Mouse (Mus musculus) kidney, postnatal 0 days (tissue): Measurements from ENCODE around the gene Gm44. TPM values are rescaled to one million over a fixed set of nuclear protein-coding genes. Genes with fewer than 3 reads are reported as not detected.
"Not testable (repeated sequence)": the region's sequence is repeated elsewhere in the genome, so short reads cannot be mapped to it uniquely, and the experiment has no call there.

Experiments
- ATAC-seq: fragments of 200-750 bp; cut with Nextera tagmentation; replicated peaks from 2 replicates; pipeline ENCODE4 v1.8.0; 2017; ENCODE audit warnings: low read depth, moderate number of reproducible peaks, moderate TSS enrichment, moderate library complexity; ENCODE audit not compliant: low FRiP score
- DNase-seq: peaks from one replicate; pipeline ENCODE4 v3.0.0-alpha.2; 2016; ENCODE audit warnings: low spot score
- H3K27ac ChIP-seq: fragments of 300-500 bp; sonication (generic); 2 replicates; pipeline ENCODE4 v1.5.1; 2014; ENCODE audit warnings: mild to moderate bottlenecking
- H3K27me3 ChIP-seq: fragments of 300-500 bp; sonication (generic); 2 replicates; pipeline ENCODE4 v1.6.1; 2014; ENCODE audit warnings: low read length, mixed read lengths; ENCODE audit not compliant: insufficient read depth
- H3K36me3 ChIP-seq: fragments of 300-500 bp; sonication (generic); 2 replicates; pipeline ENCODE4 v1.6.1; 2014; ENCODE audit warnings: low read length, mixed read lengths; ENCODE audit not compliant: insufficient read depth
- H3K4me1 ChIP-seq: fragments of 300-500 bp; sonication (generic); replicated peaks from 2 replicates; pipeline ENCODE4 v1.6.1; 2014; ENCODE audit warnings: antibody characterized with exemption, low read length, mixed read lengths; ENCODE audit not compliant: insufficient read depth
- H3K4me2 ChIP-seq: fragments of 300-500 bp; sonication (generic); 2 replicates; pipeline ENCODE4 v1.6.1; 2014; ENCODE audit warnings: mild to moderate bottlenecking, low read length, moderate library complexity, mixed read lengths
- H3K4me3 ChIP-seq: fragments of 300-500 bp; sonication (generic); replicated peaks from 2 replicates; pipeline ENCODE4 v1.5.1; 2014; ENCODE audit warnings: low read depth, low read length
- H3K9ac ChIP-seq: fragments of 300-500 bp; sonication (generic); 2 replicates; pipeline ENCODE4 v1.6.1; 2014; ENCODE audit warnings: low read depth, low read length
- H3K9me3 ChIP-seq: fragments of 300-500 bp; sonication (generic); replicated peaks from 2 replicates; pipeline ENCODE4 v1.6.1; 2016; ENCODE audit warnings: low read length, inconsistent platforms, mixed read lengths
- CTCF ChIP-seq: IDR thresholded peaks from 2 replicates; pipeline ENCODE4 v1.5.1; 2016; ENCODE audit warnings: antibody characterized with exemption, low read depth, mild to moderate bottlenecking, moderate library complexity
- WGBS: fragments of 180-500 bp; shearing (Covaris S2); extraction: QIAGEN DNeasy Blood & Tissue Kit; methylation state at CpG from one replicate; pipeline ENCODE4 v1.1.7; 2014; 5-methylcytosine and 5-hydroxymethylcytosine counted together
- polyA plus RNA-seq: library from polyadenylated mRNA; unstranded; fragments of >200 nt; fragmentation: Nextera tagmentation; extraction: Ambion mirVana; gene quantifications from 2 replicates; pipeline ENCODE4 v1.2.1, GENCODE M21; 2015

Gm44 gene
- not detected in 2 replicates for polyA plus RNA-seq

DNA sequence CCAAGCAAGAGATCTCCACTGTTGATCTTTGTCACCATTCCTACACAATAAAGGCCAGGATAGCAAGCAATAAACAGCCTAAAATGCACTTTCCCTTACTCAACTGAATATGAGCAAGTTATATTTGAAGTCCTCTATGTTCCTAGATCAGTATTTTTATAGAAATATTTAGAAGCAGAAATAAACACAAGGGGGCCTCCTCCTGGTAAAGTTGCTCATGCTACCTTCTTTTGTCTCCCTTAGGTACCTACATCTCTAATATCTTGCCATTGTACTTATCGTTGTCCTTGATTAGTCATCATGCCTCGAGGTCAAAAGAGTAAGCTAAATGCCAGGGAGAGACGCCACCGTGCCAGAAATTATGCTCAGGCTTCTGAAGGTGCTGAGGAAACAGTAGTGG is at the start of gene Gm44:
Gm44 (plus strand) TSS at position 301 of the 400 bp plus-strand sequence.
- Histone ChIP-seq H3K4me1 (no peaks in the 10 kb centered on the region), H3K4me2 (no peak within 1 kb of the TSS), H3K27me3 (no peaks in the 10 kb centered on the region), H3K27ac (no peak within 1 kb of the TSS), H3K9me3 (no peaks in the 10 kb centered on the region), H3K9ac (no peak within 1 kb of the TSS), H3K4me3 (no peak within 1 kb of the TSS), H3K36me3 (no peaks in the 10 kb centered on the region)
- no peak for TF ChIP-seq CTCF
- ATAC-seq (no peak), DNase-seq (no peak)
- 76% methylated on average over 4 of the region's 4 CpGs for WGBS

DNA sequence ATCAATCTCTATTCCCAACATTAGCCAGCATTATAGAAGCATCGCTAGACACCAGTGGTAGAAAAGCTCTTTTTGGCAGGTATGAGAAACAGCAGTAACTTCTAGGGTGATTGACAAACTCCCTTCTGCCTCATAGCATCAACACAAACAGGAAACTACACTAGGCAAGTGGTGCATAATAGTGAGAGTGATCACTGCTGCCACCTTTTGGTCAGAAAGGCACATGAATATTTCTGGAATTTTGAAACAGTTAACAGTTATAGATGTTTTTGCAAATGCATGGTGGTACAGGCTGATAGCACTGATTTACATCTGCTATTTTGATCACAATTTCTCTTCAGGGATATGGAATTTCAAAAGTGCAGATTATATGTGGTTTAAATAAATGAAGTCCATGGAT is 36.0 kb downstream of the Gm44 start:
- DNase-seq, result peak; percentile 0
- H3K27me3 ChIP-seq, result no peaks in the 10 kb centered on the region
- H3K36me3 ChIP-seq, result no peaks in the 10 kb centered on the region
- peak; percentile 50 for TF ChIP-seq CTCF
- no peak for ATAC-seq
- no peak overlapping the region for H3K27ac ChIP-seq
- no peak overlapping the region for H3K9ac ChIP-seq
- no peaks in the 10 kb centered on the region for H3K4me1 ChIP-seq
- H3K9me3 ChIP-seq, result no peaks in the 10 kb centered on the region
- H3K4me3 ChIP-seq, result no peak overlapping the region
- no peak overlapping the region for H3K4me2 ChIP-seq
- 66% methylated on average over 1 of the region's 1 CpGs for WGBS

DNA sequence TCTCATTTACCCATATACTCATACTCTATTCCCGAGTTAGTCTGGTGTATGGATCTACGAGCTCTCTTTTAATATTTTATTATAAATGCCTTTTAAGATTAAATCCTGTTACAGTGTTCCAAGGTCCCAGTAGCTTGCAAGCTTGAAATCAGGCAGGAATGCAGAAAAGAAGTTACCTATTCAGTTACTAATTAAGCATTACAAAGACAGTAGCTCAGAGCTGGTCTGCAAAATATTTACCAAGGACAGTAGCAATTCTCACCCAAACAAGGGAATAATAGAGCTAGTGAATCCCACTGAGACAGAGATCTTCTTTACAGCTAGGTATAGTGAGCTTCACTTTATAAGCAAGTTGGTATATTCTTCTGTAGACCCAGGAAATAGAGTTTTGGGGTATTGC is 46.3 kb downstream of the Gm44 start:
- H3K4me3 ChIP-seq, H3K9me3 ChIP-seq, DNase-seq, ATAC-seq, H3K4me1 ChIP-seq, H3K27me3 ChIP-seq, H3K4me2 ChIP-seq, H3K27ac ChIP-seq, H3K9ac ChIP-seq, H3K36me3 ChIP-seq: not testable (repeated sequence)
- WGBS, result 74% methylated on average over 2 of the region's 2 CpGs
